Mouse (Mus musculus) lung, adult 2 months (tissue): Measurements from ENCODE around the gene Hic2.
A peak's percentile ranks its signal among the peaks of the same experiment; 100 is the strongest.

Experiments used
- CTCF ChIP-seq: fragments of 200-500 bp; IDR thresholded peaks from 2 replicates; pipeline ENCODE4 v1.5.1; 2011; ENCODE audit warnings: mild to moderate bottlenecking, low read length, control low read depth; ENCODE audit not compliant: insufficient read depth
- POLR2A ChIP-seq: fragments of 200-500 bp; IDR thresholded peaks from 2 replicates; pipeline ENCODE4 v1.6.1; 2011; ENCODE audit warnings: low read depth, mild to moderate bottlenecking, control low read depth, low read length, borderline replicate concordance; ENCODE audit errors: extremely low read depth

- TF ChIP-seq CTCF (peak; percentile 15; the same call in 1 of the 2 replicates), POLR2A (no peak)
Observed at GRCm38 (mm10) chr16:17204990-17205389, 28.4 kb upstream of the Hic2 start.
